Mouse (Mus musculus) heart, postnatal 14 days (tissue): Measurements from ENCODE around the gene Odf3b. TPM values are rescaled to one million over a fixed set of nuclear protein-coding genes. Genes with fewer than 3 reads are reported as not detected.

Source experiments
- DNase-seq, 2 experiments: peaks; one replicate each; pipeline ENCODE4 v3.0.0; 2021 to 2022
- intact Hi-C: fragments of 180-260 bp; cut with DNase I; formaldehyde crosslinking; loops from one replicate; pipeline ENCODE4 v1.15.1; 2025
- total RNA-seq, 2 experiments: library from RNA; stranded (reverse); gene quantifications; 2 replicates each; pipeline ENCODE4 v1.2.3; 2021

Gene Odf3b
- total RNA-seq, 2 experiments from 2014 or later, result 0.76 to 1.6 TPM

- intact Hi-C loops, result loop anchor here (5.0 kb wide), 1 partner anchor 90 kb away; no protein-coding TSS in a partner anchor
- no peak for DNase-seq
Measured at GRCm38 (mm10) chr15:89377362-89377761, 1.7 kb downstream of the Odf3b start.

- no peak for DNase-seq
- intact Hi-C loops, result loop anchor here (5.0 kb wide), 1 partner anchor 90 kb away; no protein-coding TSS in a partner anchor
Measured at GRCm38 (mm10) chr15:89376957-89377356, 2.1 kb downstream of the Odf3b start, which contains the start of gene Tymp. TSS of gene Tymp (minus strand) at chr15:89377039.

GRCm38 (mm10) chr15:89376040-89376439 lies 3.0 kb downstream of the Odf3b start:
- intact Hi-C loops, result loop anchor here (5.0 kb wide), 1 partner anchor 91 kb away; no protein-coding TSS in a partner anchor
- DNase-seq, result no peak

- intact Hi-C loops, result loop anchor here (5.0 kb wide), 3 partner anchors 58 to 212 kb away; partner anchors contain the start of gene Sbf1
- no peak for DNase-seq
Measured at GRCm38 (mm10) chr15:89374801-89375534, 4.1 kb downstream of the Odf3b start.

GRCm38 (mm10) chr15:89374340-89374739 lies 4.7 kb downstream of the Odf3b start:
- DNase-seq, result no peak
- intact Hi-C loops, result loop anchor here (5.0 kb wide), 2 partner anchors 57 to 213 kb away; partner anchors contain the start of gene Sbf1

- DNase-seq, result peak; percentile 95 to 98
- intact Hi-C loops, result loop anchor here (2.0 to 5.0 kb wide), 3 partner anchors 17 to 213 kb away; partner anchors contain the start of gene Sbf1
Measured at GRCm38 (mm10) chr15:89373762-89374248, 5.3 kb downstream of the Odf3b start, which contains the start of gene Sco2. TSS of gene Sco2 (minus strand) at chr15:89373846.

- intact Hi-C loops, result loop anchor here (2.0 to 5.0 kb wide), 3 partner anchors 16 to 214 kb away; partner anchors contain the start of gene Sbf1
- peak; percentile 86 to 87 for DNase-seq
Measured at GRCm38 (mm10) chr15:89373027-89373761, 5.9 kb downstream of the Odf3b start.

- DNase-seq, result no peak
- intact Hi-C loops, result loop anchor here (2.0 to 5.0 kb wide), 3 partner anchors 16 to 215 kb away; partner anchors contain the start of gene Sbf1
Measured at GRCm38 (mm10) chr15:89372536-89372935, 6.5 kb downstream of the Odf3b start.

- DNase-seq, result no peak
- intact Hi-C loops, result loop anchor here (2.0 to 5.0 kb wide), 3 partner anchors 15 to 215 kb away; partner anchors contain the start of gene Sbf1
Measured at GRCm38 (mm10) chr15:89372068-89372467, 7.0 kb downstream of the Odf3b start.

- intact Hi-C loops, result no loop called here
- no peak for DNase-seq
Measured at GRCm38 (mm10) chr15:89365141-89365551, 13.9 kb downstream of the Odf3b start.

- intact Hi-C loops, result no loop called here
- DNase-seq, result no peak
Measured at GRCm38 (mm10) chr15:89363051-89363450, 16.0 kb downstream of the Odf3b start.

GRCm38 (mm10) chr15:89358784-89359183 lies 20.3 kb downstream of the Odf3b start:
- intact Hi-C loops, result loop anchor here (10.0 kb wide), 1 partner anchor 234 kb away; the partner anchor contains the start of genes Hdac10 and Tubgcp6
- no peak for DNase-seq

GRCm38 (mm10) chr15:89356372-89356771 lies 22.7 kb downstream of the Odf3b start:
- intact Hi-C loops, result loop anchor here (2.0 to 10.0 kb wide), 2 partner anchors 16 to 232 kb away; partner anchors contain the start of genes Hdac10, Sco2 and Tubgcp6
- DNase-seq, result peak; percentile 58 to 68

GRCm38 (mm10) chr15:89355241-89356187 lies 23.6 kb downstream of the Odf3b start, which contains the start of the genes Lmf2 and Ncaph2:
TSS of gene Lmf2 (minus strand) at chr15:89355659.
TSS of gene Ncaph2 (plus strand) at chr15:89355719.
- peak; percentile 96 to 98 for DNase-seq
- intact Hi-C loops, result loop anchor here (2.0 to 10.0 kb wide), 3 partner anchors 17 to 231 kb away; partner anchors contain the start of genes Hdac10, Sbf1, Sco2 and Tubgcp6

- intact Hi-C loops, result loop anchor here (2.0 to 10.0 kb wide), 2 partner anchors 40 to 230 kb away; partner anchors contain the start of genes Hdac10, Sbf1 and Tubgcp6
- DNase-seq, result no peak
Measured at GRCm38 (mm10) chr15:89354455-89354854, 24.6 kb downstream of the Odf3b start.

- no peak for DNase-seq
- intact Hi-C loops, result loop anchor here (2.0 to 10.0 kb wide), 2 partner anchors 39 to 229 kb away; partner anchors contain the start of genes Hdac10, Sbf1 and Tubgcp6
Measured at GRCm38 (mm10) chr15:89353837-89354236, 25.2 kb downstream of the Odf3b start.

GRCm38 (mm10) chr15:89352795-89353194 lies 26.3 kb downstream of the Odf3b start:
- DNase-seq, result no peak
- intact Hi-C loops, result loop anchor here (10.0 kb wide), 1 partner anchor 228 kb away; the partner anchor contains the start of genes Hdac10 and Tubgcp6

- DNase-seq, result no peak
- intact Hi-C loops, result loop anchor here (10.0 kb wide), 1 partner anchor 227 kb away; the partner anchor contains the start of genes Hdac10 and Tubgcp6
Measured at GRCm38 (mm10) chr15:89352054-89352453, 27.0 kb downstream of the Odf3b start.
